Mouse (Mus musculus) neural tube, embryonic 11.5 days (tissue): ENCODE measurements around the gene Fpgt. TPM values are rescaled to one million over a fixed set of nuclear protein-coding genes. Genes with fewer than 3 reads are reported as not detected.

Experiments
- ATAC-seq: fragments of 200-750 bp; cut with Nextera tagmentation; 2 replicates; pipeline ENCODE4 v1.8.0; 2017; ENCODE audit warnings: moderate number of reproducible peaks, mild to moderate bottlenecking, moderate TSS enrichment, moderate library complexity; ENCODE audit not compliant: insufficient read depth, low FRiP score, low TSS enrichment
- DNase-seq: peaks from one replicate; pipeline ENCODE4 v3.0.0-alpha.2; 2015; ENCODE audit warnings: low spot score
- H3K27ac ChIP-seq: fragments of 300-500 bp; sonication (generic); 2 replicates; pipeline ENCODE4 v1.5.1; 2014; ENCODE audit warnings: low read depth, mild to moderate bottlenecking, low read length
- H3K27me3 ChIP-seq: fragments of 300-500 bp; sonication (generic); 2 replicates; pipeline ENCODE4 v1.6.1; 2014; ENCODE audit warnings: mild to moderate bottlenecking, low read length, mixed read lengths; ENCODE audit not compliant: control insufficient read depth, insufficient read depth
- H3K36me3 ChIP-seq: fragments of 300-500 bp; sonication (generic); 2 replicates; pipeline ENCODE4 v1.6.1; 2014; ENCODE audit warnings: mild to moderate bottlenecking, low read length, moderate library complexity, mixed read lengths; ENCODE audit not compliant: control insufficient read depth, insufficient read depth
- H3K4me1 ChIP-seq: fragments of 300-500 bp; sonication (generic); 2 replicates; pipeline ENCODE4 v1.6.1; 2014; ENCODE audit warnings: low read length, mixed read lengths; ENCODE audit not compliant: control insufficient read depth, insufficient read depth
- H3K4me2 ChIP-seq: fragments of 300-500 bp; sonication (generic); 2 replicates; pipeline ENCODE4 v1.6.1; 2014; ENCODE audit warnings: low read depth, mild to moderate bottlenecking, moderate library complexity
- H3K4me3 ChIP-seq: fragments of 300-500 bp; sonication (generic); 2 replicates; pipeline ENCODE4 v1.5.1; 2014; ENCODE audit warnings: low read depth, low read length
- H3K9ac ChIP-seq: fragments of 300-500 bp; sonication (generic); 2 replicates; pipeline ENCODE4 v1.6.1; 2014; ENCODE audit warnings: mild to moderate bottlenecking, low read length
- H3K9me3 ChIP-seq: fragments of 300-500 bp; sonication (generic); 2 replicates; pipeline ENCODE4 v1.6.1; 2016; ENCODE audit warnings: low read length; ENCODE audit not compliant: control insufficient read depth
- WGBS: fragments of 180-500 bp; shearing (Covaris S2); extraction: QIAGEN DNeasy Blood & Tissue Kit; methylation state at CpG from one replicate; pipeline ENCODE4 v1.1.7; 2014; 5-methylcytosine and 5-hydroxymethylcytosine counted together
- polyA plus RNA-seq: library from polyadenylated mRNA; unstranded; fragments of >200 nt; fragmentation: Nextera tagmentation; extraction: Ambion mirVana; gene quantifications from 2 replicates; pipeline ENCODE4 v1.2.1, GENCODE M21; 2014

The Fpgt gene
- 17.2 TPM in 2 replicates for polyA plus RNA-seq

- no peaks in the 10 kb centered on the region for H3K27me3 ChIP-seq
- under 1% methylated on average over 31 of the region's 47 CpGs for WGBS
- peak within 1 kb of the TSS; percentile 76 for H3K9ac ChIP-seq
- H3K36me3 ChIP-seq: no peaks in the 10 kb centered on the region
- peak within 1 kb of the TSS; percentile 67 for H3K4me3 ChIP-seq
- H3K9me3 ChIP-seq: no peaks in the 10 kb centered on the region
- DNase-seq (peak; percentile 94), ATAC-seq (peak; percentile 98)
- H3K27ac ChIP-seq: peak within 1 kb of the TSS; percentile 63
- peaks cover 2% of the 10 kb centered on the region; the same call in 1 of the 2 replicates for H3K4me1 ChIP-seq
- H3K4me2 ChIP-seq: peak within 1 kb of the TSS; percentile 61
Measured at GRCm38 (mm10) chr3:155093116-155093956, at the start of gene Fpgt, which contains the start of gene Lrriq3. Gene Fpgt, minus strand, starts transcription at chr3:155093403. Gene Lrriq3, plus strand, starts transcription at chr3:155093434.

GRCm38 (mm10) chr3:155141047-155141446 is 47.8 kb upstream of the Fpgt start:
- no peak for DNase-seq
- H3K36me3 ChIP-seq: no peaks in the 10 kb centered on the region
- ATAC-seq: no peak
- 91% methylated on average over 11 of the region's 11 CpGs for WGBS
- no peak overlapping the region for H3K27ac ChIP-seq
- H3K4me2 ChIP-seq: no peak overlapping the region
- no peaks in the 10 kb centered on the region for H3K9me3 ChIP-seq
- no peak overlapping the region for H3K4me3 ChIP-seq
- H3K9ac ChIP-seq: no peak overlapping the region
- no peaks in the 10 kb centered on the region for H3K27me3 ChIP-seq
- no peaks in the 10 kb centered on the region for H3K4me1 ChIP-seq

- Histone ChIP-seq H3K4me2 (no peak overlapping the region), H3K4me3 (no peak overlapping the region), H3K36me3 (no peaks in the 10 kb centered on the region), H3K27me3 (no peaks in the 10 kb centered on the region), H3K27ac (no peak overlapping the region), H3K9ac (no peak overlapping the region), H3K4me1 (no peaks in the 10 kb centered on the region), H3K9me3 (no peaks in the 10 kb centered on the region)
- no peak for ATAC-seq
- WGBS: 90% methylated on average over 5 of the region's 5 CpGs
- no peak for DNase-seq
Measured at GRCm38 (mm10) chr3:155137737-155138136, 44.5 kb upstream of the Fpgt start.

- Histone ChIP-seq H3K36me3 (no peaks in the 10 kb centered on the region), H3K4me3 (no peak overlapping the region), H3K27ac (no peak overlapping the region), H3K4me2 (no peak overlapping the region), H3K27me3 (no peaks in the 10 kb centered on the region), H3K9ac (no peak overlapping the region), H3K9me3 (no peaks in the 10 kb centered on the region), H3K4me1 (no peaks in the 10 kb centered on the region)
- no peak for ATAC-seq
- no peak for DNase-seq
- 55% methylated on average over 1 of the region's 1 CpGs for WGBS
Measured at GRCm38 (mm10) chr3:155105957-155106356, 12.8 kb upstream of the Fpgt start.

DNA sequence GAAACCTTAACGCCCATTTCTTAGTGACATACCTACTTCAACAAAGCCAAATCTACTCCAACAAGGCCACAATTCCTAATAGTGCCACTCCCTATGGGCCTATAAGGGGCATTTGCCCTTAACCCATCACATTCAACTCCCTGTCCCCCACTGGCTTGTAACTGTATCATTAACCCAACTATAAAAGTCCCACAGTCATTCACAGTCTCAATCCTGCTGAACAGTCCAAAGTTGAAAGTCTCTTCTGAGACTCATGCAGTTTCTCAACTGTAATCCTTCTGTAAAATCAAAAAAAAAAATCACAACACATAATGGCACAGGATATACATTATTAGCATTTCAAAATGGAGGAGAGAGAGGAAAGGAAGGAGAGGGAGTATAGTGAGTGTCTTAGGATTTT is 6.1 kb upstream of the Fpgt start:
- no peak for ATAC-seq
- no peaks in the 10 kb centered on the region for H3K4me1 ChIP-seq
- H3K27me3 ChIP-seq: no peaks in the 10 kb centered on the region
- H3K27ac ChIP-seq: no peak overlapping the region
- no peak for DNase-seq
- no peak overlapping the region for H3K4me2 ChIP-seq
- no peaks in the 10 kb centered on the region for H3K36me3 ChIP-seq
- no peaks in the 10 kb centered on the region for H3K9me3 ChIP-seq
- H3K4me3 ChIP-seq: no peak overlapping the region
- WGBS: 93% methylated on average over 1 of the region's 1 CpGs
- H3K9ac ChIP-seq: no peak overlapping the region

DNA sequence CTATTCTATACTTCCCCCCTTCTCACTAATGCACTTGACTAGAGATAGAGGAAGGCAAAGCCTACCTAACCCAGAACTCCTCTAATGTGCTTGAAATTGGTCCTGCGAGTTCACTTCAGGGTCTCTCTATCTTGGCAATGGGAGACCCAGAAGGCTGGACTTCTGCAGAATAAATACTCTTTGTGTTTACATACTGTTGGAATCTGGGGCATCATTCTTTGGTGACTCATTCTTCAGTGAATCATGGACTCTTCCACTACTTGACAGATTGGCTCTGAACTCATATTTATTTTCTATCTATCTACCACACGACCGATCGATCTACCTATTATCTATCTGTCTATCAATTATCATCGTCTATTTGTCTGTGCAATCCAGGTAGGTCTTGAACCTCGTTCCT is 1.1 kb downstream of the Fpgt start:
- no peaks in the 10 kb centered on the region for H3K27me3 ChIP-seq
- no peaks in the 10 kb centered on the region for H3K36me3 ChIP-seq
- peaks cover 2% of the 10 kb centered on the region; the same call in 1 of the 2 replicates for H3K4me1 ChIP-seq
- no peak overlapping the region for H3K27ac ChIP-seq
- peak overlapping the region; percentile 60 for H3K4me2 ChIP-seq
- H3K9me3 ChIP-seq: no peaks in the 10 kb centered on the region
- H3K9ac ChIP-seq: no peak overlapping the region
- whole genome bisulfite sequencing: 94% methylated on average over 6 of the region's 6 CpGs
- DNase-seq (no peak), ATAC-seq (no peak)
- peak overlapping the region; percentile 67; the same call in 1 of the 2 replicates for H3K4me3 ChIP-seq

DNA sequence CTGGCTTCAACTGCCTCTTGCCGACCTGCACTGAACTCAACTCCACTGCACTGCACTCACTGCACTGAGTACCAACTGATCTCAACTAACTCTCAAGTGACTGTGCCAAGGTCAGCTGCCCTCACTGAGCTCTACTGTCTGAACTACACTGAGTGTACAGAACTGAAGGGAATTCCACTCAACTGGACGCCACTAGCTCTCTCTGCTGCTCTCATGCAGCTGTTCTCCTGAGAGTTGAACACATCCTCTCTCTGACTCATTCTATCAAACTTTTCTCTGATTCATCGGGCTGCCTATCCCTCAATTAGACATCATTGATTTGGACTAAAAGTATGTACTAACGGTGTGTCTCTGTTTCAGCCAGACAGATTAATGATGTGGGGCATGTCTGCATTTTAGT is 15.3 kb downstream of the Fpgt start:
- Histone ChIP-seq H3K4me2 (no peak overlapping the region), H3K4me1 (no peaks in the 10 kb centered on the region), H3K27ac (no peak overlapping the region), H3K9ac (no peak overlapping the region), H3K4me3 (no peak overlapping the region), H3K36me3 (no peaks in the 10 kb centered on the region), H3K9me3 (no peaks in the 10 kb centered on the region), H3K27me3 (no peaks in the 10 kb centered on the region)
- ATAC-seq (no peak), DNase-seq (no peak)
- 85% methylated on average over 4 of the region's 4 CpGs for WGBS

GRCm38 (mm10) chr3:155059449-155059822 is 33.8 kb downstream of the Fpgt start:
- Histone ChIP-seq H3K27me3 (no peaks in the 10 kb centered on the region), H3K36me3 (no peaks in the 10 kb centered on the region), H3K4me3 (no peak overlapping the region), H3K9ac (no peak overlapping the region), H3K4me2 (no peak overlapping the region), H3K27ac (no peak overlapping the region), H3K9me3 (no peaks in the 10 kb centered on the region), H3K4me1 (no peaks in the 10 kb centered on the region)
- no peak for DNase-seq
- no peak for ATAC-seq

DNA sequence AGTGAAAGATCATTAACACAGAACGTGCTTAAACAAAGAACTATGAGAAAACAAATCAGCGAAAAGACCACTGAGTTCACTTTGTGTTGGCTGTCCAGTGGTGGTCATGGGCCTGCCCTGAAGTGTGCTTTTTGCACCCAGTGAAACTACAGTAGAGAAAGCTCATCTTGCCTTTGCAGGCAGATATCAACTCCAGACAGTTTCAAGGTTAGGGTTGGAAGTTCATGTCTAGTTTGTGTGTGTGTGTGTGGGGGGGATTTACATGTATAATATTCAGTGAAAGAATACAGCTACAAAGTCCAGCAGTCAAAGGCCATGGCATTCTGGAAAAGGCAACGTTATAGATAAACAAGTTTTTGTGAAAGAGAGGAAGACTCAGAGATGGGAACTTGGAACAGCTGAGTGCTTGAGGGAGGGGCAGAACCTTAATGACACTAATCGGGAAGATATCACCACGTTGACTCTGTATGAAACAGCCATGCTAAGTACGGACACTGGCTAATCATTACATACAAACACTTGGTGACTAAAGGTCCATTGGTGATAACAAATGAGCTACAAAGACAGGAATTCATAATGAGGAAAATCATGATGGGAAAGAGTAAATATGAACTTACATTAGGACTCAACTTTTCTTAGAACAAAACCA is 34.3 kb downstream of the Fpgt start:
- Histone ChIP-seq H3K36me3 (no peaks in the 10 kb centered on the region), H3K4me1 (no peaks in the 10 kb centered on the region), H3K27me3 (no peaks in the 10 kb centered on the region), H3K4me2 (no peak overlapping the region), H3K9ac (no peak overlapping the region), H3K27ac (no peak overlapping the region), H3K9me3 (no peaks in the 10 kb centered on the region), H3K4me3 (no peak overlapping the region)
- WGBS: 83% methylated on average over 6 of the region's 6 CpGs
- DNase-seq (no peak), ATAC-seq (no peak)
